Mouse (Mus musculus): ENCODE results near the gene Cmpk1. TPM values are rescaled to one million over a fixed set of nuclear protein-coding genes. Genes with fewer than 3 reads are reported as not detected.
"Not testable (repeated sequence)": the region's sequence is repeated elsewhere in the genome, so short reads cannot be mapped to it uniquely, and the experiment has no call there.

The Cmpk1 gene
- total RNA-seq (2021), result 100 to 1,000 TPM; 110 to 114 TPM
- long read RNA-seq, transcript Cmpk1-201 (6 exons, 3,170 nt), result major isoform, 207 of 214 reads
- long read RNA-seq, partial matches to known transcripts, result 2 of 214 reads
- long read RNA-seq, other reads (novel, unspliced or antisense), result 5 of 214 reads

DNA sequence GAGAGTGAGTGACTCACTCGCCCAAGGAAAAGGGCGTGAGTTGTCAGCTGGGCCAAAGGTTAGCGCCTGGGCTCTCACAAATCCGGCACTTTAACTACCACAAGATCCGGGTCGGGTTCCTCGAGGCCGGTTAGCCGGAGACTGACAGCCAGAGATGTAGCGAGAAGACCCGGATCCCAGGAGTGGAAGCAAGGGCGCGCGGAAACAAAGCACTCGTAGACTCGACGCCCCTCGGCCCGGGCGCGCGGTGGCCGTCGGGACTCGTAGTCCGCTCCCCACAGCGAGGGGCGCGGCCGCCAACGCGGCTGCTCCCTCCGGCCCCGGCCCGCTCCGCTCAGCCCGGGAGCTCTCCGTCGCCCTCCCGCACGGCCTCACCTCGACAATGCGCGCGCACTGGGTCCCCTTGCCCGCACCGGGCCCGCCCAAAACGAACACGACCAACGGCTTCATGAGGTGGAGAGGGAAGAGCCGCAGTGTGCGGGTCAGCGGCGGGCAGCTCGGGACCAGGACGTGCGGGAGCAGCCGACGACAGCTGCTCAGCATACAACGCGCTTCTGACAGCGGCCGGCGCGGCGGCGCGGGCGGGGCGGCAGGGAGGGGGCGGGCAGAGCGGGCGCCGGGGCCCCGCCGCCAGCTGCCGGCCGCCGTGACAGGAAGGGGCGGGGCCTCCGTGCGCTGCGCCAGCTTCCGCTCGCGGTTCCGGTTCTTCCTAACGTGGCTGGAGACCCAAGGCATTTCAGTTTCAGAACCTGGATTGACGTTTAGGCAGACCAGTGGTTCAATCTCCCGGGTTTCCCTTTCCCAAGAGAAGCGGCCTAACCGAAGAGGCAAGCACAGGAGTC is at the start of gene Cmpk1:
Gene Cmpk1 (minus strand): TSS at position 651 of the 842 bp plus-strand sequence.
- DNase-seq (ENCODE audit: low spot score in 2 of 2), result peak; percentile 80 to 85

DNA sequence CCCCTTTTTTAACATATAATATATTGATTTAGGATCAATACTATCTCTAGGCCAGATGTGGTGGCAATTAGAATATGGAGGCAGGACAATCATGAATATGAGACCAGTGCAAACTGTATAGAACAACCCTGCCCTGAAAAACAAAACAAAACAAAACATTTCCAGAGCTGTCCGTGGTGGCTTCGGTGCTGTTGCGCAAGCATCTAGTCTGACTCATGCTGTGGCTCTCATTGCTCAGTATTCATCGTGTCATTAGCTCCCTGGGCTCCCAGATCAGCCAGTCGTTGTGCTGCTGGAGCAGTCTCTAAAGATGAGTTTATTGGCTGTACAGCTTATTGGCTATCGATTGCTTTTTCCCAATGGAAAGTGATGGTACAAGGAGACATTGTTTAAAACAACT is 48.0 kb upstream of the Cmpk1 start:
- no peak for DNase-seq (ENCODE audit: low spot score in 2 of 2)

DNA sequence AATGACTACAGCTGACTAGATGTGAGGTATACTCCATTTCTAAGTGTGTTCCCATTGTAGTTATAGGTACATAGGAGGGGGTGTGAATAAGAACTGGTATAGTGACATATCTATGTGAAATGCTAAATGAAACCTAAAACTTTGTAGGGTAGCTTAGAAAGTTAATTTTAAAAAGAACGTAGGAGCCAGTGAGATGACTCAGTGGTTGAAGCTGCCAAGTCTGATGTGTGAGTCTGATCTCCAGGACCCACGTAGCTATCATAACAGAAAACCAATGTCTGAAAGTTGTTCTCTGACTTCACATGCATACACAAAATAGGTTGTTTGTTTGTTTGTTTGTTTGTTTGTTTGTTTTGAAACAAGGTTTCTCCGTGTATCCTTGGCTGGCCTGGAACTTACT is 33.0 kb upstream of the Cmpk1 start:
- DNase-seq (ENCODE audit: low spot score in 2 of 2), result no peak

DNA sequence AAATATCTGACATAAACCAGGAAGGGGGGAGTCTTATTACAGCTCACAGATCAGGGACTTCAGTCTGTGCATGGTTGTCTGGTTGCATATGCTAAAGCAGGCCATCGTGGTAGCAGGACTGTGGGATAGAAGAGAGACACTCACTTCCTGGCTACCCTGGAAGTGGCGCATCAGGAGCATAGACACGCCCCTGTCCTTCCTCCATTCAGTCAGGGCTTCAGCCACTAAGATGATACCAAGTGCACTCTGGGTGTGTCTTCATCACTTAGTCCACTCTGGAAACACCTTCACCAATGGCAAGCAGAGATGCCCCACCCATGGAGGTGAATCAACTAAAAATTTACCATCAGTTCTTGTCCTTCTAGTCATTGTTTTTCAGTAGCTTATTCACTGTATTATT is 27.2 kb upstream of the Cmpk1 start:
- DNase-seq (ENCODE audit: low spot score in 2 of 2), result no peak

DNA sequence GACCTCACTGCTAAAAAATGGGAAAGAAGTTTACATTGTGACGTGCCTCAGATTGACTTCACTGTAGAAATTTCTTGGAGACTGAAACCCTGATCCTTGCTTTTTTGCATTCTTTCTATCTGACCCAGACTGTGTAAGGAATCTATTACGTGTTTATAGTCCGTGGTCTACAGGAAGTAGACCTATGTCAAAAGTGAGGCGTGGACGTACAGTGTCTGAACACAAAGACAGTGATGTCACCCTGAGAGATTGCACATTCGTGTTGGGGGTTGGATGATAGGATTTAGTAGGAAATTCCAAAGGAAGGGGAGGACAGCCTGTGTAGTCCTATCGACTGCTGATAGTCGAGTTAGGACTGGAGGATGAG is 13.4 kb upstream of the Cmpk1 start:
- no peak for DNase-seq (ENCODE audit: low spot score in 2 of 2)

DNA sequence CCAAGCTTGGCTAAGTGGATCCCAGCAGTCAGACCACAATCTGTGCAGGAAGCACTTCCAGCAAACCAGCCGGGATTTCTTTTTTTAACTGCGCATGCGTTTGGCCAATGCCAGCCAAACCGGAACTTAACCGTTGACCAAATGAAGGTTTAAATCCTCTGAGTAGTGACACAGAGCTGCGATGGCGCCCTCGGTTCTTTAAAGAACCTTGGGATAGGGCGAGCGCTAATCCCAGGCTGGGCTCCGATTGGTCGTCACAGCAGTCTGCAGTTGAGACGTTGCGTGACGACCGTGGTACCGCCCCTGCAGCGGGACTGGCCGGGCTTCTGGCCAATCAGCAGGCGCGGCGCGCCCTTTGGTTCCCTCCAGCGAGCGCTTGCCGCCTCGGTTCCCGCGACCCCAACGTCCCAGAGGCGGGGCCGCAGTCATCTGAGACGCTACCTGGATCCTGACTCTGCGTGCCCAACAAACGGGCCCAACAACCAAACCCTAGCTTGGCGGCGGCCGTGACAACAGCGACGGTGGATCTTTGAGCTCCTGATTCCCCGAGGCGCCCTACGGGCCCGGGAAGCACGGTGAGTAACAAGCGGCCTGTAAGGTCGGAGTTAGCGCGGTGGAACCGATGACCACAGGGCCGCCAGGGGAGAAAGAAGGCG is 12.9 kb upstream of the Cmpk1 start, which contains the start of gene Stil:
Gene Stil (plus strand): TSS at position 387 of the 656 bp plus-strand sequence.
- DNase-seq (ENCODE audit: low spot score in 2 of 2), result peak; percentile 95 to 96

DNA sequence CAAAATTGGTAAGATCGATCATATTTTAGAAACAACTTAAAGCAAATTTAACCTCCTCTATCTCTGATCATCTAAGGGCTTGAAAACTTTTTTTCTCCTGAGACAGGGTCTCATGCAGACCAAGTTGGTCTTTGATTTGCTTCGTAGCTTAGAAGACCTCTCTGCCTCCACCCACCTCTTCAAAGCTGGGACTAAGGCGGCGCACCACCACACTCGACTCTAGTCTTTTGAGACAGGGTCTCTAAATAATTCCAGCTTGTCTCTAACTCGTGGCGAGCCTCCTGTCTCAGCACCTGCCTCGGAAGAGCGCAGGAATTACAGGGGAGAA is 12.4 kb upstream of the Cmpk1 start:
- DNase-seq (ENCODE audit: low spot score in 2 of 2), result no peak

DNA sequence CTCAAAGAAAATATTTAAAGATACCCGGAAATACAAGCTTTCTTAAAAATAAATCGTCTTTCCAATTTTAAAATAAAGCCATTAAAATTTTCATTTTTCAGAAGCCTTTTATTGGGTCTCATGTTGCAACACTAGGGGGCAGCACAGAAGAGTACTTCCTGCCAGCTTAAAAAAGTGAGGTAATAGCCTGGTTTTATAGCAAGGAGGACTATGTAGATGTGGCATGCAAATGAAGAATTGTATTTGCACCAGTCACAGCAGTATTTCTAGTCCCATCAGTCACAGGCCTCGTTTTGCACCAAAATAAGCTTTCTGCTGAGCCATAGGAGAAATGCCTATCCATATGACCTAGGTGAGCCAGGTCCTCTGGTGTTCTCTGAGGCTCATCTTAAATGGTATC is 10.0 kb upstream of the Cmpk1 start:
- DNase-seq (ENCODE audit: low spot score in 2 of 2), result peak; percentile 36 to 49

DNA sequence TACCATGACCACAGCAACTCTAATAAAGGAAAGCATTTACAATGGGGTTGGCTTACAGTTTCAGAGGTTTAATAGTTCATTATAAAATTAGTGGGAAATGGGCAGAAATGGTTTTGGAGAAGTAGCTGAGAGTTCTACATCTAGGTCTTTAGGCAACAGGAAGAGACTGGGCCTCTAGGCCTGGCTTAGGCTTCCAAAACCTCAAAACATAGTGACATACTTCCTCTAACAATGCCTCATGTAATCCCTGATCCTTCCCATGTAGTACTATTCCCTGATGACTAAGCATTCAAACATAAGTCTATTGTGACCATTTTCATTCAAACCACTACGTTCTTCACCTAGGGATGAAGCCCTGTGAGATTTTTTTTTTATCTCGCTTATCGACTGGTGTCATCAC is 7.2 kb upstream of the Cmpk1 start:
- no peak for DNase-seq (ENCODE audit: low spot score in 2 of 2)

DNA sequence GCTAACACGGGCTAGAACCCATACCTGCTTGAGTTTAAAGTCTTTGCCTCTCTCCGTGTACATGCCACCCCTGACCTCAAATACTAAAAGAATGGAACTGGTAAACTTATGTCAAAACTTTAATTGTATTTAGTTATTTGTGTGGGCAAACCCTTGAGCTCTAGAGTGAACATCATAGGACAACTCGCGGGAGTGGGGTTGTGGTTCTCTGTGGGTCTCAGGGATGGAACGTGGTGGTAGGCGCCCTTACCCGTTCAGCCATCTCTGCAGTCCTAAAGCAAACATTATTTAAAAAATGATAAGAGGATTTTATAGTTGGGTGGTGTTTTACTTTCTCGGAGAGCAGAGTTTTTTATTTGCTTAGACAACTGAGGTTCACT is 840 bp downstream of the Cmpk1 start:
- DNase-seq (ENCODE audit: low spot score in 2 of 2), result no peak

DNA sequence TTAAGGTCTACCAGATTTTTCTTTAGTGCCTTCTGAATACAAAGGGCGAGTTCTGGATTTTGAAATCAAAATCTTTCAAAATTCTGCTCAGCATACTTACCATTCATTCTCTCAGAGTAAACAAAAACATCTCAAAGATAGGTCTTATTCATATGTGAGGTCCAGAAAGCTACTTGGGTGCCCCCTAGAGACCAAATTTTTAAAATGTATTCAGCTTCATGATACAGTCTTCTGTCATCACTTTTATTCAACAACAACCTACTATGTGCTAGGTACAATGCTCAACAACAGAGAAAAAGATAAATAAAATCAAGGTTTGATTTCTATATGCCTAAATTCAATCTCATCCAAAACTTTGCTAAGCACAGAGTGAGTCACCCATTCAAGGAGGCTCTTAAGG is 4.0 kb downstream of the Cmpk1 start:
- no peak for DNase-seq (ENCODE audit: low spot score in 2 of 2)

DNA sequence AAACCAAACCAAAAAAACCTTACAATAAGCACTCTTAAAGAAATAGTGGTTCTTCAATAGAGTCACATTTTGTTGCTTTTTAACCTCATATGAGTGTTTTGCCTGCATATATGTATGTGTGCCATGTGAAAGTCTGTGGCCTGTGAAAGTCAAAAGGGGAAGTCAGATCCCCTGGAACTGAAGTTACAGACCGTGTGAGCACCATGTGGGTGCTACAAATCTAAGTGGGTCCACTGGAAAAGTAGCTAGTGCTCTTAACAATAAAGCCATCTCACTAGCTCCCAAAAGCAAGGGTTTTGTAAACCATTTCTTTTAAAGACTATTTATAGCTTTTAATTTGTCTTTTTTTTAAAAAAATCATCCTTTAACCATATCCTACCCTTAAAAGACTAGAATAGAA is 4.4 kb downstream of the Cmpk1 start:
- DNase-seq (ENCODE audit: low spot score in 2 of 2), result no peak

DNA sequence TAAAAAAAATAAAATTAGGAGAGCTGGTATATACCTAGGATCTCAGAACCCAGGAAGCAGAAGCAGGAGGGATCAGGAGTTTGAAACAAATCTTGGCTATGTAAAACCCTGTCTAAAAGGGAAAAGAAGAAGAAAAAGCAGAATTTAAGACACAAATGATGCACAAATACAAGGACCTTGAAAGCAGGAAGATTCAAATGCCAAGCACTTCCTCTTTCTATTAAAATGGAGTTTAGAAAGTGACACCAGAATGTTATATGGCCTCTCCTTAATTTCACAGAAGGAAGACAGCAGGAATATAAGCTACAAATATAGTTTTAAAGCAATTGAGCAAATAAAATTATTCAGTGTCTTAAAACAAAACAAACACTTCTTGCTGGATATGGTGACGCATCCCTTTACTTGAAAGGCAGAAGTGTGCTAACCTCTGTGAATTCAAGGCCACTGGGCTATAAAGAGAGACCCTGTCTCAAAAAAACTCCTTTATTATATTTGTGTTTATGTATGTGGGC is 13.8 kb downstream of the Cmpk1 start:
- no peak for DNase-seq (ENCODE audit: low spot score in 2 of 2)

DNA sequence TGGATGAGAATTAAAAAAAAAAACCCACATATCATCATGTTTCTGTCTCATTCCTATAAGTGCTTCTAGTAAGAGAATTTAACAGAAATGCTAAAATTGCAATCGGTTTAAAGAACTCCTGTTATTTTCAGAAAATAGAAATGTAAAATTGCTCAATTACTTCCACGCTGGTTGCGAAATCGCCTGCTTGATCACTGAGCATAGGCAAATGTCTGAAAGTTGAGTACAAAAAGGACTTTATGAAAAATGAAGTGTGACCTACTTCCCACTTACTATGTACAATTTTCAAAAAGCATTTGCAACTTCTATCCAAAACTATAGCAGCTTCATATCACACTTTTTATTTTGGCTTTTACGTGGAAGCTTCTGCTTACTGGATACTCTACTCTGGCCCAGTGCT is 16.3 kb downstream of the Cmpk1 start:
- no peak for DNase-seq (ENCODE audit: low spot score in 2 of 2)

DNA sequence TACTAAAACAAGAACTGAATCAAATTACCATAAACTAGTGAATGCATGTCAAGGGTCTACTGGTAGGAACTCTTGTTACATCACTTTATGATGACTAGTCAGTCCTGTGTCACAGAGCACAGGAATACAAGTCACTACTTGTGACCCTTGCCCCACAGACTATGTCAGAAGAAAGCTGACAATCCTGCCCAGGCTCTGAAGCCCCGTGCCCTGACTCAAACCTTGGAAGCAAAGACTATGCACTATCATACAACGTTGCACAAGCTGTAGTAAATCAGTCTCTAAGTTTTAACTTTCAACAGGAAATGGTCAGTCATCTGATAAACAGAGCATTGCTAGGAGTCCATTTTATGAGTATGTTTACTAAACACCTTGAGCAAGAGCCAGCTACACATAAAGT is 26.2 kb downstream of the Cmpk1 start:
- not testable (repeated sequence) for DNase-seq (ENCODE audit: low spot score in 2 of 2)

DNA sequence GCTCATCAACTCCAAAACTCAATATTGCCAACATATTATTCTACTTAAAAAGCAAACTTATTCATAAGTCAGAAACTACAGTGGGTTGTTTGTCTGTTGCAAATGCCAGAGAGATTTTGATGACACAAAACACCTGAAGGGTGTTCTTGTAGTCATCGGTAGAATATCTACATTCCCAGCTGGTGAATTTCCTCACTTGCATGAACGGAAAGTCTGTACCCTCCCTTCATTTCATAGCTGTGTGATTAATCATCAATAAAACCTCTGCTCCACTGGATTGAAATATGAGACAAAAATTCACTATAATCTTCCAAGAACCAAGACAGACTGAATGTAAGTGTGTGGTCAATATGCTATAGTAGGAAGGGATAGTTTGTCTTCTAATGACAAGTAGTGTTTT is 27.5 kb downstream of the Cmpk1 start:
- DNase-seq (ENCODE audit: low spot score in 2 of 2), result no peak

DNA sequence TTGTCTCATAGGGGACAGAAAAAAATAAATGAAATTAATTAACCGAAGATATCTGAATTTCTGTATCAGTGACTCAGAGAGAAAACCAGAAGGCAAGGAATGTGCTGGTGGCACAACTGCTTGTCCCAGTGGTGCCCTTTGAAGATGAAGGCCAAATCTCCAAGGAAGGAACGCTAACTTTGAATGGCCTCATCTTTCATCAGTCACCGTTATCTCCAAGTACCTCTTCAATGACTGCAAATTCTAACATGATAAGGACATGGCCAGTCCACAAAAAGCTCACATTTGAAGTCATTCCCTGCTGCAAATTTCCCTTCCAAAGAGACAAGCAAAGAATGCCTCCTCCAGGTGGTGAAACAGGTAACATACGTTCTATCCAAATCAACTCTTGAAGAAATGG is 28.3 kb downstream of the Cmpk1 start:
- no peak for DNase-seq (ENCODE audit: low spot score in 2 of 2)

DNA sequence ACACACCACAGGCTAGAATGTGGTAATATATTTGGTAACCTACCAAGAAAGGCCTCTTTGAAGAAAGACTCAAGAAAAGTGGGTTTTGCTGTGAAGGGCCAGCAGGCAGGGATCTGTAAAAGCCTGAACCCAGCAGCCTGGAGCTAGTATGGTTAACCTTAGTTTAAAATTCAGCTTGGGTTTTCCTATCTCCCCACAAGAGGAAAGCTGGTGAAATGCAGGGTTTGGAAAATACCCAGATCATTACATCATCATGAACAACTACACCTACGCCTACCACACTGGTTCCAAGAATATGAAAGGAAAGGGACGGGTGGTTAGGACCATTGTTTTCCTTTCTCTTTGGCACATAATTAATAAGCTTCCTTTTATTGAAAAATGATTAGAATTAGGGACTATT is 28.8 kb downstream of the Cmpk1 start:
- DNase-seq (ENCODE audit: low spot score in 2 of 2), result no peak

DNA sequence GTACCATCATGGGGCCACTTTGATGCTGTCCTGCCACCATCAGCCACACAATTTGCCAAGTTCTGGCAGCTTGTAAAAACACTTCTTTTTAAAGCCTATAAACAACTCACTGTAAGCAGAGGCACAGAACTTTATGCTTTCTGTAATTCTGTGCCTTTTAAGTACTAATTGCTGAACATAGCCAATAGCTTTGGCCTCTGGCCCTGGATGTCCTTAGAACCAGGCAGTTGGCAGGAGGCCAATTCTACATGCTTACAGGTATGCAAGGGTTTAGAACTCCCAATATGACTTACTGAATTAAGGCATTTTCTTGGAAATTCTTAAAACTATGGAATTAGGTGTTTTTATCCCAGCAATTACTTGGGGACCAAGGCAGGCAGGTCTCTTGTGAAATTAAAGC is 29.6 kb downstream of the Cmpk1 start:
- DNase-seq (ENCODE audit: low spot score in 2 of 2), result no peak

DNA sequence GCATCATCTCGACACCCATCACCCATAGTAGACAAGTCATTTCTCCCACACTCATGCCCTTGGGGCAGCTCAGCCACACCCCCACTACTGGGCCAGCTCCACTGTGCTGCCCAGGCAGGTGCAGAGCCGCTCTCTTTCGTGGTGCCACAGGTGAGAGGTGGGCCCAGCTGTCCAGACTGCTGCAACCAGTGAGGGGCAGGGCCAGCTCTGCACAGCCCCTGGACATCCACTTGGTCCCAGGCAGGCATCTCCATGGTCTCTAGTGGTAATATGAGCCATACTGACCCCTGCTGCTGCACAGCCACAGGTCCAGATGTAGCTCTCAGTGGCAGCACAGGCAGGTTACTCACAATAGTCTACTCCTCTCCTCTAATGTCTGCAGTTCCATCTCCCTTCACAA is 33.9 kb downstream of the Cmpk1 start:
- no peak for DNase-seq (ENCODE audit: low spot score in 2 of 2)

DNA sequence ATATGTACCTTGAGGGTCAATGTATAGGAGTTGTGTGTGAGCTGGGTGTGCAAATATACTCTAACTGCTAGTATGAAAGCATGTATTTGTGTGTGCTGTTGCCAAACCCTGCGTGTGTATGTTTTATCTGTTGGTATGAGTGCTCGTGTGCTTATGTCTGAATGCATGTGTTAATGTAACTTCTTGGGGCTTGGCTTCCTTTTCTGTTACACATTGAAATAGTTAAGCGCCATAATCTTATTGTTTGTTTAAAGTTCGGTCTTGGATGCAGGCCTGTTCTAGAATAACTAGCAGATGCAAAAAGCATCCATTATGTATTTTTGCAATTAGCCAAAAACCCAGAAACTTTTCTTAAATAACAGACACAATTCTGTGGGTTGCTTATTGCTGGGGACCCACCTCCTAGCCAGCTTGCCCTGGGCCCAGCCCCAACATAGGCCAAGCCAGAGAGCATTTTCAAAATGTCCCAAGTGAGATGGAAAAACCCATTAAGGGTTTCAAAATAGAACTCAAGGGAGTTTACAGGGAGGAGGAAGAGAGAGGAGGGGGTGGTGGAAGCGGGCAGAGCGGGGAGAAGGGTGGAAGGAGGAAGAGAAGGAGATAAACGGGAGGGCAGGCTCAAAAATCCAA is 39.1 kb downstream of the Cmpk1 start:
- DNase-seq (ENCODE audit: low spot score in 2 of 2), result no peak

DNA sequence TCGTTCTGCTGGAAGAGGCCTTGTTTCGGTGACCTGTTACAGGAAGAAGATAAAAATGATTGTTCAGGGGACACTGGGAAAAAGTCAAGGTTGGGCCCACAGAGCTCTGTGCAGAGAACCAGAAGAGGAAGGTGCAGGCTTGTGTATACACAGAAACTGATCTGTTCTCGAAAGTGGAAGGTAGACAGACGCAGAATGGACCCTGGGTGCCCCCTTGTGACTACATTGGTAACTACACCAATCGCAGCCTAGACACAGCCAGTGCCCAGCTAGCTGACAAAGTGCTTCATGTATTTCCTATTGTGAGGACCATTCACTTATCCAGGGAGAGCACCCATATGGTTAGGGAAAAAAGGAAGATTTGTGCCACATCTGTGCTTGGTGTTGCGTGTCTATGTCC is 39.6 kb downstream of the Cmpk1 start:
- peak; percentile 93 for DNase-seq (ENCODE audit: low spot score in 2 of 2)

Measured in layer of hippocampus, postnatal 10 days (tissue).